Mouse (Mus musculus): ENCODE data around the gene Abcf2.

The Abcf2 gene

GRCm38 (mm10) chr5:24535731-24536130 is 41.5 kb downstream of the Abcf2 start:
- no peak for ATAC-seq (ENCODE audit: insufficient number of reproducible peaks, low FRiP score, low TSS enrichment)

- no peak for ATAC-seq (ENCODE audit: insufficient number of reproducible peaks, low FRiP score, low TSS enrichment)
Measured at GRCm38 (mm10) chr5:24534292-24534691, 43.0 kb downstream of the Abcf2 start.

DNA sequence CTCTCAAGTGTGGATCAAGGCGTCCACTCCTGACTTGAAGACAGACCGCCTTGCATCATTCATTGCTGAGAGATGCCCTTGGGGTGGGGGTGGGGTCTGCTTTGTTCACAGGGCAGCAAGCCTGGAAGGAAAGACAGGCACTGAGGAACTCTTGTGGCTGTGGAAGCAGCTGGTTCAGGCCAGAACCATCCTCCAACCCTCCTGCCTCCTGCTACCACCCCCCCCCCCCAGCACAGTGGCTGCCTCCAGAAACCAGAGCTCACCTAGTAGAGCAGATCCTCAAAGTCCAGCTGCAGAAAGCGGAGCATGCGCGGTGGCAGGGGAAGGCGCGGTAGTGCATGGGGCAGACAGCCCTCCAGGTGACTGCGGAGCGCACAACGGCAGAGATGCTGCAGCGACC is 43.9 kb downstream of the Abcf2 start:
- ATAC-seq (ENCODE audit: insufficient number of reproducible peaks, low FRiP score, low TSS enrichment) = no peak

DNA sequence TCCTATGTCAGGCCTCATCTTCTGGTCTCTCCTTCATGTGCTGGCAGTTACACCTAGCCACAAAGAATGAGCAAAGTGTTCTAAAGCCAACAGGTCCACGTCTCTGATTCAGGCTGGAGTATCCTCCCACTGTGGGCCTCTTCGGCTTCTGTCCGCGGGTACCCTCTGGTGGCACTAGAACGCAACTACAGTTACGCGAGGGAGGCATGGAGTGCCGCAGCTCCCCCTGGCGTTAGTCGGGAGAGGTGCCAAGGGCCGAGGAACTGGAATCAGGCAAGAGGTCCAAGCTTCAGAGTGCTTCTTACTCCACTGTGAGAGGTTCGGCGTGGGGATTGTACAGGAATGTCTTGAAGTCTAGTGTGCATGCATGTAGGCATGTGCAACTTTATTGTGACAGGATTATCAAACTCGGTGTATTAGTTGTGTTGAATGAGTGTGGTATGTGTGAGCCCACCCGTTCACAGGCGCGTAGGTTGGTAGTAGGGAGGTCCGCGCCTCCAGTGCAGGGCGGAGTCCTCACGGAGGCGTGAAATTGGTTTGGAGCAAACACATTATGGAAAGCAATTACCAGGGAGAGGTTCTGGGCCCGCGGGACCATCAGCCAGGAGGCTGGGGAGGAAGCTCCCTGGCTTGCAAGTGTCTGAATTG is 47.1 kb downstream of the Abcf2 start:
- peak; percentile 74 for ATAC-seq (ENCODE audit: insufficient number of reproducible peaks, low FRiP score, low TSS enrichment)

DNA sequence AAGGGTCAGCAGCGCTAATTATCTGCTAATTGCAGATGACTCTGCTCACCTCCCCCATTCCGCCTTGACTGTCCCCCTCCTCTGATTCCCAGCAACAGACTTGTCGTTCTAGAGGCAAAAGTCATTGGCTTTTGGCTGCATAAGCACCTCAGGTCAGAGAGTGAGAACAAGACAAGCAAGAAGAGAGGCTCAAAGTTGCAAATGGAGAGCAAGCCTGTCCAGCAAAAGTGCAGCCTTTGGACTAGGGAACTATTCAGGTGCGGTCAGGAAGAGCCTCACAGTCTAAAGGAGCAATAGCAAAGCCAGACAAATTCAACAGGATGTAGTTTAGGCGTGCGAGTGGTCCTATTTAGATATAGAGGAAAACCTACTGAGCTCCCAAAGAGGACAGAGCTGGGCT is 49.5 kb downstream of the Abcf2 start:
- no peak for ATAC-seq (ENCODE audit: insufficient number of reproducible peaks, low FRiP score, low TSS enrichment)

GRCm38 (mm10) chr5:24526889-24527230 is 50.4 kb downstream of the Abcf2 start, which contains the start of gene Gbx1:
TSS of gene Gbx1 (minus strand) at chr5:24527202.
- no peak for ATAC-seq (ENCODE audit: insufficient number of reproducible peaks, low FRiP score, low TSS enrichment)

DNA sequence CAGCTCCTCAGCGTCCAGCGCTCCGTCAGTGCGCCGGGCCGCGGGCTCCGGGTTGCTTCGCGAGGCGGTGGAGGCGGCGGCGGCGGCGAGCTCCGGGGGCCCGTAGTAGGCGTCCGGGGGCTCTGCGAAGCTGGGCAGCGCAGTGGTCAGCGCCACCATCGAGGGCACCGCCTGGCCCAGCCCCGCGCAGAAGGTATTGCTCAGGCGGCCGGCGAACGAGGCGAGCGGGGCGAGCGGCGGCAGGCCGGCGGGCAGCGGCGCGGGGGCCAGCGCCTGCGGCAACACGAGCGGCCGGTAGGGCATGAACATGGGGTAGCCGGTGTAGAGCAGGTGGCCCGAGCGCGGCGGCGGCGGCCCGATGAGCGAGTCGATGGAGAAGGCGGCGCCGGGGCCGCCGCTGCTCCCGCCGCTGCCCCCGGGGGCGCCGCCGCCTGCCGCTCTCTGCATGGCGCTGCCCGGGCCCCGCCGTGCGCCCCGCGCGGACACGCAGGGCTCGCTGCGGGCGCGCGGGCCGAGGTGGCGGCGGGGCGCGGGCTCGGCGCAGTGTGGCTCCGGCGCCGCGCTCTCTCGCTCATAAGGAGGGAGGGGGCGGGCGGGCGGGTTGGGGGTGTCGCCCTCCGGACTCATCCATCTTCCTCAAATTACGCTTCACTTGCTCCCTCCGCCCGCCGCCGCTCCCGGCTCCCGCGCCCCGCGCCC is 50.9 kb downstream of the Abcf2 start:
- no peak for ATAC-seq (ENCODE audit: insufficient number of reproducible peaks, low FRiP score, low TSS enrichment)

- ATAC-seq (ENCODE audit: insufficient number of reproducible peaks, low FRiP score, low TSS enrichment) = no peak
Measured at GRCm38 (mm10) chr5:24525360-24526189, 51.7 kb downstream of the Abcf2 start.

DNA sequence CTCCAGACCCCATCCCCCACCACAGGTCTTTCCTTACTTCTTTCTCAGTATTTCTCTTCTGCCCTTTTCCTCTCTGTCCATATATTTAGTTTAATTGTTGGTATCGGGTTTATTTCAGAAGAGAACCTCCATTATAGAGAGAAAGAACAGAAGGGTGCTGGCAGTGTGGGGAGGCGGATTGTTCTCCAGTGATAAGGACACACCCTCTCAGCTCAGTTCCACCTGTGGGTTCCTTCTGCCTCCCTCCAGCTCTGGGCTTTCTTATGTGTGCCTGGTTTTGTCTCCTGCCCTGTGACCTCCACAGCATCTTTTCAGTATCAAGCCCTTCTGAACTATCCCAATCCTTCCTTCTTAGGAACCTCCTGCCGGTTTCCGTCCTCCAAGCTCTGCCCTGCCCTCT is 52.7 kb downstream of the Abcf2 start:
- no peak for ATAC-seq (ENCODE audit: insufficient number of reproducible peaks, low FRiP score, low TSS enrichment)

DNA sequence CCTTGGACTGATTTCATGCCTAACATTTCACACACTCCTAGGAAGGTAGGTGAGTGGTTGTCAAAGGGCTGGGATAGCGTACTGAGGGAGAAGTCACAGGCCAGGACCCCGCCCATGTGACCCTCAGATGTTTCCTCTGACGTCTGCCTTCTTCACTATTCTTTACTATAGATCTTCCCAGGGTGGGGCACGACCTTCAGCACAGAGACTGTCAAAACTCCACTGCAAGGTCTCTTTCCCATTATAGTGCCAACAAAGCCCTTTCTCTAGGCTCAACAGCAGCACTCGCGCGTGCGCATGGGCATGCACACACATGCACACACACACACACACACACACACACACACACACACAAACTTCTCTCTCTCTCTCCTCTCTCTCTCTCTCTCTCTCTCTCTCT is 53.5 kb downstream of the Abcf2 start:
- ATAC-seq (ENCODE audit: insufficient number of reproducible peaks, low FRiP score, low TSS enrichment) = no peak

- ATAC-seq (ENCODE audit: insufficient number of reproducible peaks, low FRiP score, low TSS enrichment) = no peak
Measured at GRCm38 (mm10) chr5:24521366-24521765, 55.9 kb downstream of the Abcf2 start.
